Mouse (Mus musculus) hindbrain, postnatal 0 days (tissue): ENCODE data around the gene Bcl2l15. TPM values are rescaled to one million over a fixed set of nuclear protein-coding genes. Genes with fewer than 3 reads are reported as not detected.
A peak's percentile ranks its signal among the peaks of the same experiment; 100 is the strongest.
"Not testable (repeated sequence)": the region's sequence is repeated elsewhere in the genome, so short reads cannot be mapped to it uniquely, and the experiment has no call there.

ENCODE experiments used
- ATAC-seq: fragments of 200-750 bp; cut with Nextera tagmentation; 2 replicates; pipeline ENCODE4 v1.8.0; 2017; ENCODE audit warnings: mild to moderate bottlenecking, moderate TSS enrichment, moderate library complexity
- DNase-seq: peaks from one replicate; pipeline ENCODE4 v3.0.0-alpha.2; 2015; ENCODE audit warnings: low spot score
- H3K27ac ChIP-seq: fragments of 300-500 bp; sonication (generic); 2 replicates; pipeline ENCODE4 v1.5.1; 2014; ENCODE audit warnings: mild to moderate bottlenecking
- H3K27me3 ChIP-seq: fragments of 300-500 bp; sonication (generic); 2 replicates; pipeline ENCODE4 v1.6.1; 2014; ENCODE audit warnings: low read length, mixed read lengths; ENCODE audit not compliant: insufficient read depth
- H3K36me3 ChIP-seq: fragments of 300-500 bp; sonication (generic); 2 replicates; pipeline ENCODE4 v1.6.1; 2014; ENCODE audit warnings: low read length, mixed read lengths; ENCODE audit not compliant: insufficient read depth
- H3K4me1 ChIP-seq: fragments of 300-500 bp; sonication (generic); 2 replicates; pipeline ENCODE4 v1.6.1; 2014; ENCODE audit warnings: antibody characterized with exemption, low read length, mixed read lengths; ENCODE audit not compliant: insufficient read depth
- H3K4me2 ChIP-seq: fragments of 300-500 bp; sonication (generic); 2 replicates; pipeline ENCODE4 v1.6.1; 2014; ENCODE audit warnings: low read depth, mild to moderate bottlenecking, low read length, moderate library complexity, mixed read lengths
- H3K4me3 ChIP-seq: fragments of 300-500 bp; sonication (generic); 2 replicates; pipeline ENCODE4 v1.5.1; 2014; ENCODE audit warnings: low read length
- H3K9ac ChIP-seq: fragments of 300-500 bp; sonication (generic); replicated peaks from 2 replicates; pipeline ENCODE4 v1.6.1; 2014; ENCODE audit warnings: mild to moderate bottlenecking, low read length, moderate library complexity, mixed read lengths
- H3K9me3 ChIP-seq: fragments of 300-500 bp; sonication (generic); 2 replicates; pipeline ENCODE4 v1.6.1; 2016; ENCODE audit warnings: low read length, mixed read lengths
- CTCF ChIP-seq: IDR thresholded peaks from 2 replicates; pipeline ENCODE4 v1.5.1; 2016; ENCODE audit warnings: antibody characterized with exemption, control low read depth, low read depth
- WGBS: fragments of 180-500 bp; shearing (Covaris S2); extraction: QIAGEN DNeasy Blood & Tissue Kit; methylation state at CpG from one replicate; pipeline ENCODE4 v1.1.7; 2014; 5-methylcytosine and 5-hydroxymethylcytosine counted together
- polyA plus RNA-seq: library from polyadenylated mRNA; unstranded; fragments of >200 nt; fragmentation: Nextera tagmentation; extraction: Ambion mirVana; gene quantifications from 2 replicates; pipeline ENCODE4 v1.2.1, GENCODE M21; 2015
- total RNA-seq: library from RNA; depleted of rRNA; stranded (reverse); fragments of >200 nt; gene quantifications from 2 replicates; pipeline ENCODE4 v1.2.3, GENCODE M21; 2014

The Bcl2l15 gene
- total and polyA plus RNA-seq, 2 experiments from 2014 or later = 0.20 TPM; not detected in 1

DNA sequence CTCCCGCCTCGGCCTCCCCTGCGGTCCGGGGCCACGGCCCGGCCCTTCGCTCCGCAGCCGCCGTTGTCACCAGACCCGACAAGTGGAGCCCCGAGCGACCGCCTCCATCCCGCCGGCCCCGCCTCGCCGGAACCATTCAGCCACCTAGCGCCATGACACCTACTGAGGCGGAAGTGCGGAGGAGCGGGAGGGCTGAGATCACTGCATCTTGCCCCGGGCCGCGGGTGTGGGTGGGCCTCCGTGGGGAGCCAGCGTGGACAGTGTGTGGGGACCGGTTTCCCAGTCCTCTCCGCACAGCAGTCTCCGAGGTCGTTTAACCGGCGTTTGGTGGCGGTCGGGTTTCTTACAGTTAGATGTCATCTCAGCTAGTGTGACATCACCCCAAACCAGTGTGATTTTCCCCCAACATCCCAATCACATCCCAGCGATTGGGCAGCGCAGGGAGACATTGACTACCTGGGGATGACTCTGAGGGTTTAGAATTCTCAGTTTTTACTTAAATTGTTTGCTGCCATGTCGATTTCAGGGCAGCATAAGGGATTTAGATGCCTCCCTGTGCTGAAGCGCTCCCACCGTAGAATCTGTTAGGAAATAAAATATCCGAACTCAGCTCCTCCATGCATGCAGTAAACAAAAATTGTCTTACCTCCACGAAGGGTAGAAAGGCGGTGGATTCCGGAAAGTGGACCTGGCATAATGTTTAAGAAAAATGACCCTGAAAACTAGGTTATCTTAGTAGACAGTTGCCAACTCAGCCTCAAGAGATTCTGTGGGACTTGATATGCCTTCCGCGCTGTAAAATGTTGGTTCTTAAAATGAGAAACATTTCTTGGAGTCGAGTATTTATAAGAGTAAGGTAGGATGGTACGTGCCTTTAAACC, 40.9 kb upstream of the Bcl2l15 start, which contains the start of gene Hipk1:
Gene Hipk1 (minus strand): TSS at position 334 of the 881 bp plus-strand sequence.
- Histone ChIP-seq H3K9me3 (no peaks in the 10 kb centered on the region), H3K4me1 (no peaks in the 10 kb centered on the region; the same call in 1 of the 2 replicates), H3K4me2 (peak within 1 kb of the TSS; percentile 68), H3K27me3 (no peaks in the 10 kb centered on the region), H3K9ac (peak within 1 kb of the TSS; percentile 92), H3K36me3 (no peaks in the 10 kb centered on the region), H3K4me3 (peak within 1 kb of the TSS; percentile 96), H3K27ac (peak within 1 kb of the TSS; percentile 94)
- DNase-seq = peak; percentile 96
- no peak; the same call in 1 of the 2 replicates for TF ChIP-seq CTCF
- ATAC-seq = peak; percentile 98
- 10% methylated on average over 49 of the region's 49 CpGs for WGBS

DNA sequence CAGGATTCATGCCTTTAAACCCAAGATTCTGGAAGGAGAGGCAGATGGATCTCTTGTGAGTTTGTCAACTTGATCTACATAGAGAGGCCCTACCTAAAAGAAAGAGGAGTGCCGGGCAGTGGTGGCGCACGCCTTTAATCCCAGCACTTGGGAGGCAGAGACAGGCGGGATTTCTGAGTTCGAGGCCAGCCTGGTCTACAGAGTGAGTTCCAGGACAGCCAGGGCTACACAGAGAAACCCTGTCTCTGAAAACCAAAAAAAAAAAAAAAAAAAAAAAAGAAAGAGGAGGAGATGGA, 40.3 kb upstream of the Bcl2l15 start:
- not testable (repeated sequence) for H3K9ac ChIP-seq, H3K4me1 ChIP-seq, H3K36me3 ChIP-seq, H3K27me3 ChIP-seq, ATAC-seq, H3K9me3 ChIP-seq, DNase-seq
- WGBS = 79% methylated on average over 5 of the region's 5 CpGs
- Histone ChIP-seq H3K27ac (peak overlapping the region; percentile 94; the same call in 1 of the 2 replicates), H3K4me2 (peak overlapping the region; percentile 68), H3K4me3 (peak overlapping the region; percentile 96; the same call in 1 of the 2 replicates)

DNA sequence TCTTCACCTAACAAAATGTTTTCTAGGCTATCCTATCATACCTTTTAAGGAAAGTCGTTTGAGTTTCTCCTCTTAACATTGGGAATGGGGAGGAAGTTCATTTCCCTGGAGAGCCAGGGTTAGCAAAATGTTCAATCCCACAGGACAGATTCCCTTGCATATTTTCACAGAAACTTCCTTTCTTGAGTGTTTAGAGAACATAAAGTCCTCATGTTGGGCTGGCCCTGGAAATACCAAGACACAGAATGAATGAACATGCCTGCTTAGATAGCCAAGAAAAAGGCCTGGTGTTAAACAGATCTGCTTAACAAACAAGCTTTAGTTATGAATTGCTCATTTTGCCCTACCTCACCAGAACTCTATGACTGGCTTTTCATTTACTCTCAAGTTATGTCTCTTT, 39.8 kb upstream of the Bcl2l15 start:
- no peaks in the 10 kb centered on the region; the same call in 1 of the 2 replicates for H3K4me1 ChIP-seq
- H3K9me3 ChIP-seq = no peaks in the 10 kb centered on the region
- ATAC-seq (no peak), DNase-seq (no peak)
- 70% methylated on average over 1 of the region's 1 CpGs for WGBS
- no peaks in the 10 kb centered on the region for H3K27me3 ChIP-seq
- H3K36me3 ChIP-seq = no peaks in the 10 kb centered on the region
- no peak overlapping the region for H3K4me2 ChIP-seq
- TF ChIP-seq CTCF = no peak
- H3K9ac ChIP-seq = no peak overlapping the region
- no peak overlapping the region for H3K27ac ChIP-seq
- no peak overlapping the region for H3K4me3 ChIP-seq

DNA sequence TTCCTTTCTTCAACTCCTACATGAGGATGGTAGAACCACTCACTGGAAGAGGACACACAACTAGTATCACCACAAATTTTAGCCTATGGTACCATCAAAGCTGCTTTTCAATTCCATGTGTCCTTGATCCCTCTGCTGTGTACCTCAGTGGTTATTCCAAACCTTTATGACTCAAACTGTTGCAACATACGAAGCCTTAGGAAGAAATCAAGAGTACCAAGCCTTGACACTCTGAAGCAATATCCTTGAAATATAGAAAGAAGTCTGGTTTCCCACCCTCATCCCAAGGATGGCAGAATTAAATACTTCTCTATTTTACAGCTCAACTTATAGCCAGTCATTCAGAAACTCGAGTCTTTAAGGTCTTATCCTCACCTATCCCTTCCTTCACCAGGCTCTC, 36.0 kb upstream of the Bcl2l15 start:
- H3K27me3 ChIP-seq = no peaks in the 10 kb centered on the region
- no peak overlapping the region for H3K4me2 ChIP-seq
- no peaks in the 10 kb centered on the region for H3K9me3 ChIP-seq
- WGBS = 67% methylated on average over 2 of the region's 2 CpGs
- H3K27ac ChIP-seq = no peak overlapping the region
- no peak overlapping the region for H3K9ac ChIP-seq
- ATAC-seq (no peak), DNase-seq (no peak)
- no peak overlapping the region for H3K4me3 ChIP-seq
- H3K4me1 ChIP-seq = no peaks in the 10 kb centered on the region
- TF ChIP-seq CTCF = no peak
- H3K36me3 ChIP-seq = no peaks in the 10 kb centered on the region

DNA sequence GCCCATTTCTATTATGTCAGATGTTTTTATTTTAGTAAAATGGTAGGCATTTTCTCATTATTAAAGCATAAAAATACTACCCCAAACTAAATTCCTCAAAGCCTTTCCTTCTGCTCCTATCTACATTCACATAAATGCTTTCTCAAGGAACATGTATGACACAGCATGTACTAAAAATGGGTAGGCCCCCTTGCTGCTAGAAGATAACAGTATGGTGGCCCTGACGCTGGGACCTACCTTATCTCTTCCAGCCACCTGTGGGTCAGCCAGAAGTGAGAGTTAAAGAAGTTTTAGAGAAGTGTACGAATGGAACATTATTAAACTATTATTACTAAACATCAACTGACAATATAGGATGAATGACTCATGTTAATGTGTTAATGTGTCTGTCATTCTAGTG, 32.9 kb upstream of the Bcl2l15 start:
- WGBS = 79% methylated on average over 2 of the region's 2 CpGs

DNA sequence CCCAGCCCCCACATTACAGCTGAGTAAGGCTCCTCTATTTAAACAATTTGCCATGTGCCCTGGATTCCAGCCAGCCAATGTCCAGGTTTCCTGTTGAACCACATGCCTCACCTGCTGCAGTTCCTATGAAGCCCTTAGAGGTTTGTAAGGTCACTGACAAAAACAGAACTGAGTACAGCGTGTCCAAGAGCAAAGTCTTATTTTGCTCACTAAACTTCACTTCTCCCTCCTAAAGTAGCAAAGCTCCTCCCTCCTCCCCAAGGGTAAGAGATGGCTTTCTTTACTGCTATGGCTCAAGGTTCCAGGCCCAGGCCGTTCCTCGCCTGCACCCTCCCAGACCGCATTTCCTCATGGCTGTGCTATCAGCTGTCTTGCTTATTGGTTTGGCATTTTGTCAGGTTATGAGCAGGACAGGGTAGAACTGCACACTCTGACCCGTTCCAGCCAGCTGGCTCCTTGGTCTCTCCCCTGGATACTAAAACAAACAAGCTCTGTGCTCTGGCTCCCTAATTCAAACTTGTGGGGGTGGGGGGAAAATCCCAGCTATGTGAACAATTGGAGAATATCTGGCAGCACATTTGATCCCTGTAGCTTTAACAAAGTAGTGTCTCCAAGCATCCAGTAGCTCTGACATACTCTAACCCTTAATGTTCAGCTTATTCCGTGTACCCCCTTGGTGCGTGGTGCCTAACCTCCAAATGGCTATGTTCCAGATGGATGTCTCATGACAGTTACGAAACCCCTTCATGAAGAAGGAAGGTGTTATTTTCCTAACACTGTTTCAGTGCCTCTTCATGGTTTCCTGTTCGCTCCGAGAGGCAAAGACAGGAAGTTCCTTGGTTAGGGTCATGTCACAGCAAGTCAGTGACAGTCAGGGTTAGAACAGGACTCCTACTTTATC, 30.5 kb upstream of the Bcl2l15 start:
- Histone ChIP-seq H3K4me1 (no peaks in the 10 kb centered on the region), H3K4me2 (no peak overlapping the region), H3K27ac (peak overlapping the region; percentile 57; the same call in 1 of the 2 replicates), H3K9me3 (no peaks in the 10 kb centered on the region), H3K36me3 (peaks cover 21% of the 10 kb centered on the region), H3K27me3 (no peaks in the 10 kb centered on the region), H3K9ac (no peak overlapping the region), H3K4me3 (no peak overlapping the region)
- ATAC-seq (peak; percentile 85), DNase-seq (peak; percentile 64)
- no peak for TF ChIP-seq CTCF
- whole genome bisulfite sequencing = 70% methylated on average over 10 of the region's 10 CpGs

More for the DNA sequence above, 32.9 kb upstream of the Bcl2l15 start:
- Histone ChIP-seq H3K4me2 (no peak overlapping the region), H3K36me3 (peaks cover 17% of the 10 kb centered on the region), H3K4me3 (no peak overlapping the region), H3K9me3 (no peaks in the 10 kb centered on the region), H3K27ac (no peak overlapping the region), H3K27me3 (no peaks in the 10 kb centered on the region), H3K9ac (no peak overlapping the region), H3K4me1 (no peaks in the 10 kb centered on the region)
- no peak for TF ChIP-seq CTCF
- ATAC-seq = no peak
- DNase-seq = no peak
